Mouse (Mus musculus) liver, postnatal 0 days (tissue): ENCODE measurements around the gene Olfr66.

Experiments
- CTCF ChIP-seq: sonication (generic); IDR thresholded peaks from 2 replicates; pipeline ENCODE4 v1.5.1; 2016; ENCODE audit warnings: antibody characterized with exemption, low read depth
- EP300 ChIP-seq: IDR thresholded peaks from 2 replicates; pipeline ENCODE4 v1.6.1; 2016; ENCODE audit warnings: antibody characterized with exemption, low read depth, mild to moderate bottlenecking

GRCm38 (mm10) chr7:103859076-103859475, 27.0 kb downstream of the Olfr66 start:
- TF ChIP-seq CTCF, result no peak
- peak; percentile 99 for TF ChIP-seq EP300
